Mouse (Mus musculus) urinary bladder, adult 18-20 months (tissue): ENCODE measurements around the gene Tusc2.

Source experiments
- DNase-seq, 2 experiments: peaks; one replicate each; pipeline ENCODE4 v3.0.0; 2022; ENCODE audit warnings: low spot score in 2 of 2, mixed read lengths in 2 of 2

The Tusc2 gene

DNA sequence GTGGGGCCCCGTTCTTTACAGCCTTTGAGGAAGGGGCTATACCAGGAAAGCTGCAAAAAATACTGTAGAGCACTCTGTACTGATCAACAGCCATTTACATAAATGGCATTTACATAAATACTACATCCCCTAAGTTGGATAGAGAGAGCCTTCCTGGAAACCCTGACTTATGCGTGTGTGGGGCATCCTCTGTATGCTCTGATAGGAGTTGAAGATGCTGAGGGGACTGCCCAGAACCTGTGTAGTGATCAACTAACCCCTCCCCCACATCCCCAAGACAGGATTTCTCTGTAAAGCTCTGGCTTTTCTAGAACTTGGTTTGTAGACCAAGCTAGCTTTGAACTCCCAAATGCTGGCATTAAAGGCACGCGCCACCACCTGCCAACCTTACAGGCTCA, 46.4 kb downstream of the Tusc2 start:
- no peak for DNase-seq

- no peak for DNase-seq
Observed at GRCm38 (mm10) chr9:107611456-107612190, 48.6 kb downstream of the Tusc2 start.

DNA sequence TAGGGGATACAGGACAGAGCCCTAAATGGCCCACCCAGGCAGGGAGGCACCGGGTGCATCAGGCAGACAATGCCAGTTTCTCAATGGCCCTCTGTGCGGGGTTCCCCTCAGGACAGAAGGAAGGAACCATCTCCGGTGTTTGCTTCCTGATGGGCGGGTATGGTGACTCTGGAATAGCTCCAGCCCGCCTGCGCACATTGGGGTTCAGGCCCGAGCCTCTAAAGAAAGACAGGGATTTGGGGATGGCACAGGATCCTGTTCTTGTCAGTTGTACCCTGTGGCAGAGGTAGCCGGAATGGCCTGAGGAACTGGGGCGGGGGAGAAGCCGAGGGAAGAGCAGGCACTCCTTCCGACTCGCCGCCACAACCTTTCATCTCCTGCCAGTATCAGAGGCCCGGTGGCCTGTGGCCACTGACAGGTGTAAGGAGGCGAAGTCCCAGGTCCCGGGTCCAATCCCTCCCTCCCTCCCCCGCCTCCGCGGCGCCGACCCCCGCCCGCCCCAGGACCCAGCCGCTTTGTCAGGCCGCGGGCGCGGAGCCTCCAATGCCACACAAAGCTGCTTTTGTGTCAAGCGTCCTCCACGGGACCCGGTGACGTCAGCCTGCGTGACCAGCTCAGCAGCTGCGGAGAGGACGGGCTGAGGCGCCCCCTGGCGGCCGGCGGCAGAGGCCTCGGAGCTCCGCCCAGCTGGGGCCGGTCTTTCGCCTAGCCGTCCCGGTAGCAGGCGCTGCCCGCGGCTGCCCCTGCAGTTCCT, 49.3 kb downstream of the Tusc2 start:
- peak; percentile 96 to 97 for DNase-seq

DNA sequence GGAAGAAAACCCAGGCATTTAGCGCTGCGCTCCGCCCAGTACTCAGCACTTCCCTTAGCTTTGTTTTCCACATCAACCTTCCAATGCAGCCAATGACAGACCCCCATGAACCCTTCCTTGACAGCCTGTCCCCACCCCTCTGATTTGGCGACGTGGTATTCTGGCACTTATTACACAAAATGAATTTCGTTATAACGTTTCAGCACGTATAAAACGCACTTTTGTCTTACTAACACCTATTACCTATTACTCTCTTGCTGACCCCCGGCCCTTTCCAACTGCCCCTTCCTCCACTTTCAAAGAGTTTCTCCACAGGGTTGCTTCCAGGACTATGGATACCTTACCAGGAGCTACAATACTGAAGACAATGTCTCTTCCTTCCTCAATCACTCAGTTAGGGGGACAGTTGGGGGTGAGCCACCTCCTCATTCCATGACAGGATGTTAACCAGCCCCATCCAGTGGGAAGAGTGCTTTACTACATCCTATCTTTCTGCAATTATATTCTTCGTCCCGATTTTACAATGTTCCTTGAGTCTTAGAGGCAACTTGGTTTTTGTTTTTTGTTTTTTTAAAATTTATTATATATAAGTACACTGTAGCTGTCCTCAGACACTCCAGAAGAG, 50.0 kb downstream of the Tusc2 start:
- DNase-seq, result no peak

DNA sequence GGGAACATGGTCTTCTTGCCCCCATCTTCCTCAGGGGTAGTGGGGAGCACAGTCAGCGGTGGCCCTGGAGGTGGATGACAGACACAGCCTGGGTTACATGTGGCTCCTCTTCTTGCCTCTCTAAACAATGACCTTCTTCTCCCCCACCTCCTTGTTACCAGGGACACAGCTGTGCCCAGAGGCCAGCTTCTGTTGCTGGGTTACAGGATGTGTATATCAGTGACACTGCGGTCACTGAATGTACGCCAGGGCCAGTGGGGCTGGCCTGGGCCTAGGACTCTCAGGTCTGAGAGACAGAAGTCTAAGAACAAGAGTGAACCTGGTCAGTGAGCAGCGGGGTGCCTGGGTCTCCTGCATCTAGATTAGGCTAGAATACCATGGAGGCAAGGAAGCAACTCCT, 52.0 kb downstream of the Tusc2 start:
- DNase-seq, result no peak
